Mouse (Mus musculus) midbrain, postnatal 0 days (tissue): ENCODE data around the gene Tigd4. TPM values are rescaled to one million over a fixed set of nuclear protein-coding genes. Genes with fewer than 3 reads are reported as not detected.

ENCODE experiments used
- ATAC-seq: fragments of 200-750 bp; cut with Nextera tagmentation; 2 replicates; pipeline ENCODE4 v1.8.0; 2017; ENCODE audit warnings: moderate number of reproducible peaks, mild to moderate bottlenecking, moderate TSS enrichment, moderate library complexity; ENCODE audit not compliant: low FRiP score
- DNase-seq: peaks from one replicate; pipeline ENCODE4 v3.0.0-alpha.2; 2015; ENCODE audit warnings: low spot score
- H3K27ac ChIP-seq: fragments of 300-500 bp; sonication (generic); 2 replicates; pipeline ENCODE4 v1.5.1; 2014; ENCODE audit warnings: low read depth, mild to moderate bottlenecking, low read length, mixed read lengths
- H3K27me3 ChIP-seq: fragments of 300-500 bp; sonication (generic); 2 replicates; pipeline ENCODE4 v1.6.1; 2014; ENCODE audit warnings: low read length, control low read depth, mixed read lengths; ENCODE audit not compliant: insufficient read depth
- H3K36me3 ChIP-seq: fragments of 300-500 bp; sonication (generic); 2 replicates; pipeline ENCODE4 v1.6.1; 2014; ENCODE audit warnings: low read length, control low read depth, mixed read lengths; ENCODE audit not compliant: insufficient read depth
- H3K4me1 ChIP-seq: fragments of 300-500 bp; sonication (generic); 2 replicates; pipeline ENCODE4 v1.6.1; 2014; ENCODE audit warnings: mild to moderate bottlenecking, control low read depth, antibody characterized with exemption, low read length, mixed read lengths; ENCODE audit not compliant: insufficient read depth
- H3K4me2 ChIP-seq: fragments of 300-500 bp; sonication (generic); 2 replicates; pipeline ENCODE4 v1.6.1; 2014; ENCODE audit warnings: low read depth, mild to moderate bottlenecking, low read length, mixed read lengths; ENCODE audit not compliant: poor library complexity, severe bottlenecking
- H3K4me3 ChIP-seq: fragments of 300-500 bp; sonication (generic); 2 replicates; pipeline ENCODE4 v1.5.1; 2014; ENCODE audit warnings: low read depth, mild to moderate bottlenecking, low read length, moderate library complexity
- H3K9ac ChIP-seq: fragments of 300-500 bp; sonication (generic); replicated peaks from 2 replicates; pipeline ENCODE4 v1.6.1; 2014; ENCODE audit warnings: mild to moderate bottlenecking, low read length, moderate library complexity, mixed read lengths; ENCODE audit not compliant: poor library complexity, severe bottlenecking
- H3K9me3 ChIP-seq: fragments of 300-500 bp; sonication (generic); 2 replicates; pipeline ENCODE4 v1.6.1; 2016; ENCODE audit warnings: low read length, control low read depth
- CTCF ChIP-seq: IDR thresholded peaks from 2 replicates; pipeline ENCODE4 v1.5.1; 2016; ENCODE audit warnings: antibody characterized with exemption, mild to moderate bottlenecking
- WGBS: fragments of 180-500 bp; shearing (Covaris S2); extraction: QIAGEN DNeasy Blood & Tissue Kit; methylation state at CpG from one replicate; pipeline ENCODE4 v1.1.7; 2014; 5-methylcytosine and 5-hydroxymethylcytosine counted together
- polyA plus RNA-seq: library from polyadenylated mRNA; unstranded; fragments of >200 nt; fragmentation: Nextera tagmentation; extraction: Ambion mirVana; gene quantifications from 2 replicates; pipeline ENCODE4 v1.2.1, GENCODE M21; 2015
- total RNA-seq: library from RNA; depleted of rRNA; stranded (reverse); fragments of >200 nt; gene quantifications from 2 replicates; pipeline ENCODE4 v1.2.3, GENCODE M21; 2014

Tigd4 gene
- total and polyA plus RNA-seq, 2 experiments from 2014 or later = not detected

- ATAC-seq = no peak
- H3K4me3 ChIP-seq = no peak overlapping the region
These were observed 25.3 kb downstream of the Tigd4 start for GRCm38 (mm10) chr3:84618627-84619026.

GRCm38 (mm10) chr3:84619056-84619455 is 25.7 kb downstream of the Tigd4 start:
- Histone ChIP-seq H3K27me3 (no peaks in the 10 kb centered on the region), H3K36me3 (no peaks in the 10 kb centered on the region), H3K4me3 (no peak overlapping the region), H3K9me3 (no peaks in the 10 kb centered on the region), H3K9ac (no peak overlapping the region), H3K27ac (no peak overlapping the region), H3K4me1 (peaks cover 4% of the 10 kb centered on the region; the same call in 1 of the 2 replicates), H3K4me2 (no peak overlapping the region)
- ATAC-seq (no peak), DNase-seq (no peak)
- TF ChIP-seq CTCF = no peak
- WGBS = 97% methylated on average over 7 of the region's 7 CpGs

More at GRCm38 (mm10) chr3:84618627-84619026, 25.3 kb downstream of the Tigd4 start:
- Histone ChIP-seq H3K27ac (no peak overlapping the region), H3K36me3 (no peaks in the 10 kb centered on the region), H3K4me2 (no peak overlapping the region), H3K4me1 (peaks cover 4% of the 10 kb centered on the region; the same call in 1 of the 2 replicates), H3K9me3 (no peaks in the 10 kb centered on the region), H3K9ac (no peak overlapping the region), H3K27me3 (no peaks in the 10 kb centered on the region)
- DNase-seq = no peak
- WGBS = 94% methylated on average over 2 of the region's 2 CpGs
- no peak for TF ChIP-seq CTCF

- H3K4me3 ChIP-seq = no peak overlapping the region
- 94% methylated on average over 6 of the region's 6 CpGs for WGBS
- H3K27ac ChIP-seq = no peak overlapping the region
- no peak for DNase-seq
- no peak overlapping the region for H3K4me2 ChIP-seq
- TF ChIP-seq CTCF = no peak
- H3K27me3 ChIP-seq = no peaks in the 10 kb centered on the region
- no peak overlapping the region for H3K9ac ChIP-seq
- no peaks in the 10 kb centered on the region for H3K9me3 ChIP-seq
- H3K36me3 ChIP-seq = no peaks in the 10 kb centered on the region
- ATAC-seq = no peak
- peaks cover 4% of the 10 kb centered on the region; the same call in 1 of the 2 replicates for H3K4me1 ChIP-seq
These were observed 26.4 kb downstream of the Tigd4 start for GRCm38 (mm10) chr3:84619725-84620124.

- no peak overlapping the region for H3K4me2 ChIP-seq
- ATAC-seq (no peak), DNase-seq (no peak)
- H3K27ac ChIP-seq = no peak overlapping the region
- no peak overlapping the region for H3K9ac ChIP-seq
- 68% methylated on average over 3 of the region's 3 CpGs for WGBS
- no peak overlapping the region for H3K4me3 ChIP-seq
- TF ChIP-seq CTCF = no peak
- H3K4me1 ChIP-seq = no peaks in the 10 kb centered on the region
- no peaks in the 10 kb centered on the region for H3K9me3 ChIP-seq
- no peaks in the 10 kb centered on the region for H3K27me3 ChIP-seq
- H3K36me3 ChIP-seq = no peaks in the 10 kb centered on the region
These were observed 28.7 kb downstream of the Tigd4 start for GRCm38 (mm10) chr3:84622026-84622425.

GRCm38 (mm10) chr3:84631586-84631985 is 38.2 kb downstream of the Tigd4 start:
- Histone ChIP-seq H3K27ac (no peak overlapping the region), H3K36me3 (no peaks in the 10 kb centered on the region), H3K4me3 (no peak overlapping the region), H3K4me1 (no peaks in the 10 kb centered on the region), H3K9ac (no peak overlapping the region), H3K4me2 (no peak overlapping the region), H3K9me3 (no peaks in the 10 kb centered on the region), H3K27me3 (no peaks in the 10 kb centered on the region)
- TF ChIP-seq CTCF = no peak
- 95% methylated on average over 9 of the region's 9 CpGs for WGBS
- DNase-seq (no peak), ATAC-seq (no peak)

GRCm38 (mm10) chr3:84637095-84637494 is 43.7 kb downstream of the Tigd4 start:
- Histone ChIP-seq H3K36me3 (no peaks in the 10 kb centered on the region), H3K4me1 (no peaks in the 10 kb centered on the region), H3K4me2 (no peak overlapping the region), H3K27me3 (no peaks in the 10 kb centered on the region), H3K9me3 (no peaks in the 10 kb centered on the region), H3K9ac (no peak overlapping the region), H3K4me3 (no peak overlapping the region), H3K27ac (no peak overlapping the region)
- ATAC-seq = no peak
- no peak for TF ChIP-seq CTCF
- 75% methylated on average over 6 of the region's 6 CpGs for WGBS
- no peak for DNase-seq
